16 mouse cellular contexts compared by ENCODE assay signal in genomic region chr19:55626483-55626882, GRCm38 (mm10).
DNase-seq lines count a peak whose midpoint lies in the region; ATAC-seq lines count a peak whose summit lies in the region.
"Had no signal": no experiment of that assay in that cellular context is flagged by ENCODE, and none has a peak within 500 bp of the region (broad histone marks: within the 10 kb centered on the region; RNA-seq: fewer than 3 reads in every experiment).

No protein-coding gene starts in this region.

- ATAC-seq in forebrain, embryonic 11.5 days (replicated peaks; ENCODE audit: low FRiP score): peak; percentile 66
- ATAC-seq in hindbrain, embryonic 16.5 days: no peak
- ATAC-seq in midbrain, embryonic 16.5 days: peak; percentile 44; the same call in 1 of the 2 replicates
- ATAC-seq: CD4-positive, CD25-positive, alpha-beta regulatory T cell, adult 4 months; liver, embryonic 12.5 days had no signal

- intact Hi-C loops in left cerebral cortex, postnatal 36 days (cut with DNase I): no loop called here

- H3K4me1 ChIP-seq in forebrain, embryonic 11.5 days (replicated peaks; ENCODE audit: control insufficient read depth, insufficient read depth, low read length): peaks cover 5% of the 10 kb centered on the region
- H3K4me1 ChIP-seq in hindbrain, embryonic 16.5 days (ENCODE audit: control insufficient read depth, insufficient read depth, low read depth, low read length): peaks cover 4% of the 10 kb centered on the region
- peaks cover 17% of the 10 kb centered on the region; the same call in 1 of the 2 replicates for H3K4me1 ChIP-seq in midbrain, embryonic 16.5 days (ENCODE audit: control insufficient read depth, insufficient read depth, low read length)
- H3K4me1 ChIP-seq: liver, embryonic 12.5 days had no signal

- H3K27ac ChIP-seq in forebrain, embryonic 11.5 days (ENCODE audit: low read depth, low read length): no peak overlapping the region
- H3K27ac ChIP-seq in hindbrain, embryonic 16.5 days (ENCODE audit: low read depth, low read length): no peak overlapping the region
- H3K27ac ChIP-seq in midbrain, embryonic 16.5 days (ENCODE audit: low read length): peak overlapping the region; percentile 84
- H3K27ac ChIP-seq: gastrocnemius, adult 2 months; liver, embryonic 12.5 days had no signal

- H3K36me3 ChIP-seq in forebrain, embryonic 11.5 days (ENCODE audit: control insufficient read depth, insufficient read depth, low read length): no peaks in the 10 kb centered on the region
- H3K36me3 ChIP-seq in hindbrain, embryonic 16.5 days (ENCODE audit: control insufficient read depth, insufficient read depth, low read length): no peaks in the 10 kb centered on the region
- H3K36me3 ChIP-seq in midbrain, embryonic 16.5 days (ENCODE audit: control insufficient read depth, insufficient read depth, low read length): no peaks in the 10 kb centered on the region
- H3K36me3 ChIP-seq: liver, embryonic 12.5 days had no signal

- H3K9me3 ChIP-seq in forebrain, embryonic 11.5 days (ENCODE audit: control insufficient read depth, low read length): no peaks in the 10 kb centered on the region
- H3K9me3 ChIP-seq in hindbrain, embryonic 16.5 days (ENCODE audit: control insufficient read depth, low read length): no peaks in the 10 kb centered on the region
- no peaks in the 10 kb centered on the region for H3K9me3 ChIP-seq in midbrain, embryonic 16.5 days (replicated peaks; ENCODE audit: control insufficient read depth, low read length, poor library complexity, severe bottlenecking)
- H3K9me3 ChIP-seq: liver, embryonic 12.5 days had no signal

- H3K27me3 ChIP-seq in forebrain, embryonic 11.5 days (ENCODE audit: control insufficient read depth, insufficient read depth, low read length): peaks cover 6% of the 10 kb centered on the region; the same call in 1 of the 2 replicates
- H3K27me3 ChIP-seq in hindbrain, embryonic 16.5 days (replicated peaks; ENCODE audit: control insufficient read depth, insufficient read depth, low read length): no peaks in the 10 kb centered on the region; the same call in 1 of the 2 replicates
- H3K27me3 ChIP-seq in midbrain, embryonic 16.5 days (ENCODE audit: control insufficient read depth, insufficient read depth, low read depth, low read length): no peaks in the 10 kb centered on the region
- H3K27me3 ChIP-seq: liver, embryonic 12.5 days had no signal

- no peak overlapping the region for H3K9ac ChIP-seq in forebrain, embryonic 11.5 days (ENCODE audit: low read length)
- H3K9ac ChIP-seq in hindbrain, embryonic 16.5 days (ENCODE audit: low read depth, low read length): peak overlapping the region; percentile 42; the same call in 1 of the 2 replicates
- peak overlapping the region; percentile 10; the same call in 1 of the 2 replicates for H3K9ac ChIP-seq in midbrain, embryonic 16.5 days (ENCODE audit: low read depth, low read length)
- H3K9ac ChIP-seq: liver, embryonic 12.5 days had no signal

- DNase-seq in layer of hippocampus, postnatal 36 days: peak; percentile 20 to 23
- no peak for DNase-seq in layer of hippocampus, postnatal 25 days (ENCODE audit: extremely low spot score in 1 of 2, low spot score in 1 of 2)
- peak; percentile 81 for DNase-seq in forebrain, embryonic 11.5 days (ENCODE audit: low spot score)
- no peak for DNase-seq in thymus, postnatal 25 days
- DNase-seq in left cerebral cortex, postnatal 36 days (ENCODE audit: low spot score in 2 of 2): no peak
- no peak for DNase-seq in gastrocnemius, postnatal 4 days (ENCODE audit: low spot score in 2 of 2)
- DNase-seq: cerebellum, adult 9-10 months; gastrocnemius, adult 2 months; heart, postnatal 36 days; kidney, adult 9 months; lung, postnatal 10 days; retina, postnatal 1 day had no signal

- H3K4me2 ChIP-seq in forebrain, embryonic 11.5 days (ENCODE audit: low read depth, low read length, severe bottlenecking): peak overlapping the region; percentile 37
- peak overlapping the region; percentile 40 for H3K4me2 ChIP-seq in hindbrain, embryonic 16.5 days (ENCODE audit: low read length)
- peak overlapping the region; percentile 34 for H3K4me2 ChIP-seq in midbrain, embryonic 16.5 days (ENCODE audit: low read length)
- H3K4me2 ChIP-seq: liver, embryonic 12.5 days had no signal

- no peak overlapping the region for H3K4me3 ChIP-seq in forebrain, embryonic 11.5 days (ENCODE audit: low read depth, low read length)
- H3K4me3 ChIP-seq in hindbrain, embryonic 16.5 days (ENCODE audit: low read length): no peak overlapping the region
- no peak overlapping the region for H3K4me3 ChIP-seq in midbrain, embryonic 16.5 days (ENCODE audit: low read depth, low read length)
- H3K4me3 ChIP-seq: gastrocnemius, adult 2 months; liver, embryonic 12.5 days had no signal

- WGBS in forebrain, embryonic 11.5 days: 26% methylated on average over 16 of the region's 16 CpGs
- 46% methylated on average over 16 of the region's 16 CpGs for WGBS in hindbrain, embryonic 16.5 days
- WGBS in midbrain, embryonic 16.5 days: 26% methylated on average over 16 of the region's 16 CpGs

Comparison
In these comparisons a context has a peak if more than half of its experiments do, and no peak if none do; other contexts are left out.
1. DNase-seq: peak in layer of hippocampus, postnatal 36 days (2 of 2) and forebrain, embryonic 11.5 days (single experiment); none in layer of hippocampus, postnatal 25 days (0 of 2), thymus, postnatal 25 days (single experiment), left cerebral cortex, postnatal 36 days (0 of 2) and gastrocnemius, postnatal 4 days (0 of 2).
2. Peak in every context shown above with its lines, with median percentiles within 50 percentile points of each other: H3K4me2 ChIP-seq.